Mouse (Mus musculus) kidney, adult 2 months (tissue): Measurements from ENCODE around the gene 2010300C02Rik. TPM values are rescaled to one million over a fixed set of nuclear protein-coding genes. Genes with fewer than 3 reads are reported as not detected.

ENCODE experiments used
- DNase-seq: peaks from one replicate; pipeline ENCODE4 v3.0.0; 2021
- H3K27ac ChIP-seq: fragments of 200-500 bp; 2 replicates; pipeline ENCODE4 v1.5.1; 2012; ENCODE audit warnings: low read depth, low read length, control low read depth, inconsistent platforms; ENCODE audit not compliant: insufficient read depth
- H3K27me3 ChIP-seq: fragments of 200-500 bp; replicated peaks from 2 replicates; pipeline ENCODE4 v1.6.1; 2012; ENCODE audit warnings: mild to moderate bottlenecking, moderate library complexity, low read length, inconsistent platforms; ENCODE audit not compliant: control insufficient read depth, insufficient read depth
- H3K36me3 ChIP-seq: fragments of 200-500 bp; 2 replicates; pipeline ENCODE4 v1.6.1; 2012; ENCODE audit warnings: mild to moderate bottlenecking, moderate library complexity, low read length, inconsistent platforms; ENCODE audit not compliant: control insufficient read depth, insufficient read depth
- H3K4me1 ChIP-seq: fragments of 200-500 bp; 2 replicates; pipeline ENCODE4 v1.6.1; 2011; ENCODE audit warnings: low read length; ENCODE audit not compliant: control insufficient read depth, insufficient read depth
- H3K4me3 ChIP-seq: fragments of 200-500 bp; 2 replicates; pipeline ENCODE4 v1.5.1; 2011; ENCODE audit warnings: mild to moderate bottlenecking, low read depth, low read length, control low read depth; ENCODE audit not compliant: insufficient read depth
- CTCF ChIP-seq: fragments of 200-500 bp; conservative IDR thresholded peaks from 2 replicates; pipeline ENCODE4 v1.5.1; 2011; ENCODE audit warnings: low read depth, mild to moderate bottlenecking, control low read depth, low read length, moderate library complexity, mixed read lengths; ENCODE audit not compliant: insufficient read depth, insufficient read length
- POLR2A ChIP-seq: fragments of 200-500 bp; IDR thresholded peaks from one replicate; pipeline ENCODE4 v1.6.1; 2011; ENCODE audit warnings: low read depth, low read length, control low read depth
- WGBS: fragments of 180-500 bp; shearing (Covaris S2); methylation state at CpG from one replicate; pipeline ENCODE4 v1.1.7; 2018; 5-methylcytosine and 5-hydroxymethylcytosine counted together
- polyA plus RNA-seq: library from polyadenylated mRNA; depleted of rRNA; stranded (reverse); fragments of >200 nt; gene quantifications from 2 replicates; pipeline ENCODE4 v1.2.3, GENCODE M21; 2012

Gene 2010300C02Rik
- polyA plus RNA-seq, 1 experiment = 0.86 TPM

- Histone ChIP-seq H3K27ac (no peak overlapping the region), H3K36me3 (no peaks in the 10 kb centered on the region), H3K27me3 (no peaks in the 10 kb centered on the region), H3K4me3 (no peak overlapping the region), H3K4me1 (no peaks in the 10 kb centered on the region)
- DNase-seq = no peak
- 79% methylated on average over 9 of the region's 9 CpGs for WGBS
- TF ChIP-seq CTCF (no peak), POLR2A (no peak)
Measured at GRCm38 (mm10) chr1:37695732-37696131, 24.2 kb downstream of the 2010300C02Rik start.

GRCm38 (mm10) chr1:37694417-37694816, 25.5 kb downstream of the 2010300C02Rik start:
- Histone ChIP-seq H3K4me3 (no peak overlapping the region), H3K27ac (no peak overlapping the region), H3K36me3 (no peaks in the 10 kb centered on the region), H3K4me1 (no peaks in the 10 kb centered on the region), H3K27me3 (no peaks in the 10 kb centered on the region)
- peak; percentile 18 for DNase-seq
- 27% methylated on average over 8 of the region's 8 CpGs for WGBS
- no peak for TF ChIP-seq POLR2A
- TF ChIP-seq CTCF = no peak

- H3K36me3 ChIP-seq = no peaks in the 10 kb centered on the region
- WGBS = 48% methylated on average over 8 of the region's 8 CpGs
- DNase-seq = peak; percentile 21
Measured at GRCm38 (mm10) chr1:37691179-37691578, 28.7 kb downstream of the 2010300C02Rik start.

GRCm38 (mm10) chr1:37690665-37691064, 29.2 kb downstream of the 2010300C02Rik start:
- H3K36me3 ChIP-seq = no peaks in the 10 kb centered on the region
- DNase-seq = no peak
- no peaks in the 10 kb centered on the region for H3K4me1 ChIP-seq
- H3K27ac ChIP-seq = no peak overlapping the region
- 84% methylated on average over 5 of the region's 5 CpGs for WGBS
- H3K4me3 ChIP-seq = no peak overlapping the region
- TF ChIP-seq CTCF = peak; percentile 29; the same call in 1 of the 2 replicates
- TF ChIP-seq POLR2A = no peak
- no peaks in the 10 kb centered on the region for H3K27me3 ChIP-seq

More at GRCm38 (mm10) chr1:37691179-37691578, 28.7 kb downstream of the 2010300C02Rik start:
- Histone ChIP-seq H3K4me3 (no peak overlapping the region), H3K27ac (no peak overlapping the region), H3K4me1 (no peaks in the 10 kb centered on the region), H3K27me3 (no peaks in the 10 kb centered on the region)
- no peak for TF ChIP-seq POLR2A
- TF ChIP-seq CTCF = no peak

GRCm38 (mm10) chr1:37689730-37690129, 30.2 kb downstream of the 2010300C02Rik start:
- no peak for DNase-seq
- no peaks in the 10 kb centered on the region for H3K27me3 ChIP-seq
- H3K4me3 ChIP-seq = no peak overlapping the region
- H3K27ac ChIP-seq = no peak overlapping the region
- H3K36me3 ChIP-seq = no peaks in the 10 kb centered on the region
- TF ChIP-seq POLR2A = no peak
- no peak for TF ChIP-seq CTCF
- 81% methylated on average over 6 of the region's 6 CpGs for WGBS
- no peaks in the 10 kb centered on the region for H3K4me1 ChIP-seq

- Histone ChIP-seq H3K36me3 (no peaks in the 10 kb centered on the region), H3K27ac (no peak overlapping the region), H3K27me3 (no peaks in the 10 kb centered on the region), H3K4me3 (no peak overlapping the region), H3K4me1 (no peaks in the 10 kb centered on the region)
- no peak for DNase-seq
- TF ChIP-seq POLR2A (no peak), CTCF (no peak)
- 53% methylated on average over 8 of the region's 8 CpGs for WGBS
Measured at GRCm38 (mm10) chr1:37688351-37688750, 31.5 kb downstream of the 2010300C02Rik start.

- Histone ChIP-seq H3K27me3 (no peaks in the 10 kb centered on the region), H3K4me3 (no peak overlapping the region), H3K36me3 (no peaks in the 10 kb centered on the region), H3K27ac (no peak overlapping the region), H3K4me1 (no peaks in the 10 kb centered on the region)
- 54% methylated on average over 5 of the region's 5 CpGs for WGBS
- DNase-seq = no peak
- TF ChIP-seq POLR2A (no peak), CTCF (no peak)
Measured at GRCm38 (mm10) chr1:37687515-37687914, 32.4 kb downstream of the 2010300C02Rik start.
